Mouse (Mus musculus): Measurements from ENCODE around the gene Sult2b1. TPM values are rescaled to one million over a fixed set of nuclear protein-coding genes. Genes with fewer than 3 reads are reported as not detected.

The Sult2b1 gene
- total RNA-seq, 2 experiments from 2014 or later: not detected

DNA sequence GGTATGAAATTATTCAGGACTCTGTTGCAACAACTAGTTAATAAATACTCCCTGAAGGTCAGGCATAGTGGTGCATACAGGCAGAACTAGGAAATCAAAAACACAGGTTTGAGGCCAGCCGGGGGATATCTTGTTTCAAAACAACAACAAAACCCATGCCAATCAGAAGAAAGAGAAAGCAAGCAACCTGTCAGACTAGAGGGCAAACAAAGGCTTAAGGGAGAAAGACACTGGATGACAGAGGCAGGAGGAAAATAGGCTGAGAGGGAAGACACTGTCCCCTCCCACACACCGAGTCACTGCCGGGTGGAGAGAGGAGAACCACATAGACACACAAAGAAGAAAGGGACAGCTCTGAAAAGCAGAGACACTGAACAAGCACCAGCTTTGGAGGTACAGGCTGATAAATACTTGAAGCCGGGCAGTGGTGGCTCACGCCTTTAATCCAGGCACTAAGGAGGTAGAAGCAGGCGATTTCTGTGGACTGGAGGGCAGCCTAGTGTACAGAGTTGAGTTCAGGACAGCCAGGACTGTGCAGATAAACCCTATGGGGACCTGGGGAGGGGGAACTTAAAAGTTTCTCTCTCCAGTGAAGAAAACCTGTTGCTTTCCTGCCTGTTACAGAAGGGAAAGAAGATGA, 70.5 kb downstream of the Sult2b1 start:
- ATAC-seq (ENCODE audit: poor library complexity, severe bottlenecking): no peak

DNA sequence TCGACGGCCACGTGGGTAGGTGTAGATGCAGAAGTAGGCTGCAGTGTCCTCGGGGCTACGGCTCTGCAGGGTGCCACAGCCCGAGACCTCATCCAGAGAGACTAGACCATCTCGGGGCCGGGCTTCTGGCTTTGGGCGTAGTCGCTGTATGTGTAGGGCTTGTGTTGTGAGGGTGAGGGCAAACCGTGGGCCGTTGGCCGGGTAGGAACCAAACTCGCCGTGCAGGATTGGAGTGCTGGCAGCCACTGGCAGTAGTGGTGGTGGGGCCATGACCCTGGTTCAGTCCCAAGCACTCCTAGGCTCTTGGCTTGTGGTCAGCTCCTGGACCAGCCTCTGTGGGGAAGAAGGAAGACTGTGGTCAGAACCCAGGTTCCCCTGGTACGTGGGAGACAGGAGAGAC, 71.1 kb downstream of the Sult2b1 start:
- no peak for ATAC-seq (ENCODE audit: poor library complexity, severe bottlenecking)

- ATAC-seq (ENCODE audit: poor library complexity, severe bottlenecking): no peak
These were observed 72.3 kb downstream of the Sult2b1 start for GRCm38 (mm10) chr7:45712022-45712757.

- ATAC-seq (ENCODE audit: poor library complexity, severe bottlenecking): no peak
These were observed 73.0 kb downstream of the Sult2b1 start for GRCm38 (mm10) chr7:45711316-45712021.

DNA sequence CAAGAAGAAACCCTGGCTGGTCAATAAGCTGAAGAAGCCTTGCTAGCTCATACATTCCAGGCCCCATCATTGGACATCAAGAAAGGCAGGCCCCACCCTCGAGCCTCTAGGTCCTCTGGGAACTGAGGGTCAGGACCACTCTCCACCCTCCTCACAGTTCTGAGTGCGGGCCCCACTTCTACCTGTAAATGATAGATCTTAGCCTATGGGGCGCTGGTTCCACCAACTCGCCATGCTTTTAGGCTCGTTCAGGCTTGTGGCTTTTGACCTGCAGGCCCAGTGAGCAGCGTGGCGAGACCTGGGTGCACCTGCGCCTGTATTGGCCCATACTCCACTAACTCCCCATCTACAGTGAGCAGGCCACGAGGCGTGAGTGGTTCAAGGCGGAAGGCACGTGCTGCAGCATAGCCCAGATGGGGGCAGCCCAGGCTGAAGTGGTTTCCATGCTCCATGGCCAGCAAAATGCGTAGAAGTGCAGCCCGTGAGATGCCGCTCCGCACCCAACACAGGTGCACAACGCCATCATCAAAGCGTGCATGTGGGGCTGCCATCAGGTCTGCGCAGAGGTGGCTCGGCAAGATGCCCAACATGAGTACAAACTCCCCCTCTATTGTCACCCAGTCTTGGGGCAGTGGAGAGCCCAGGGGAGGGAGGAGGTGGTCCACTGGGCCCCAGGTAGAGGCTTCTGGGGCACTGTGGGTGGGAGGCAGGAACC, 73.8 kb downstream of the Sult2b1 start:
- no peak for ATAC-seq (ENCODE audit: poor library complexity, severe bottlenecking)

- ATAC-seq (ENCODE audit: poor library complexity, severe bottlenecking): no peak
These were observed 74.7 kb downstream of the Sult2b1 start for GRCm38 (mm10) chr7:45709677-45710355.

GRCm38 (mm10) chr7:45709036-45709435, 75.4 kb downstream of the Sult2b1 start:
- ATAC-seq (ENCODE audit: poor library complexity, severe bottlenecking): no peak

DNA sequence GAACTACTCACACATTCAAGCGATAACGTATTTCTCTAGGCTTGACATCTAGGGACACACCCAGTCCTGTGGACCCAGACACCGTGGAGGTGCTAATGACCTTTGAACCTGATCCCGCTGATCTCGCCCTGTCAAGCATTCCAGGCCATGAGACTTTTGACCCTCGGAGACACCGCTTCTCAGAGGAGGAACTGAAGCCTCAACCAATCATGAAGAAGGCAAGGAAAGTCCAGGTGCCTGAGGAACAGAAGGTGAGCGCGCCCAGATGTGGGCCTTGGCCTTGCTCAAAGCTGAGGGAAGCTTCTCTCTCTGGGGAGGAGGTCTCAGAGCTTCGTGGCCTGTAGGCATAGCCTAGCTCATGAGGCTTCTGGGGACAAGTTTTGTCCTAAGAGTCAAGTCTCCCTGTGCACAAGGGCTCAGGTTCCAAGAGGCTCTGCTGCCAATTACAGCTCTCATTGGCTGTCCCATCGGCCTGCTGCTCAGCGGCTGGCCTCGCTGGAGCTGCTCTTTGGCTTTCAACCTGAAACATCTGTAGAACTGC, 76.2 kb downstream of the Sult2b1 start:
- 0 out of 2 replicates have a peak, but pooled peaks have one; percentile 3 for ATAC-seq (ENCODE audit: poor library complexity, severe bottlenecking)

- peak; percentile 64 for ATAC-seq (ENCODE audit: poor library complexity, severe bottlenecking)
These were observed 77.0 kb downstream of the Sult2b1 start for GRCm38 (mm10) chr7:45707375-45707967.

- ATAC-seq (ENCODE audit: poor library complexity, severe bottlenecking): peak; percentile 23
These were observed 77.7 kb downstream of the Sult2b1 start for GRCm38 (mm10) chr7:45706721-45707241.

GRCm38 (mm10) chr7:45705873-45706281, 78.6 kb downstream of the Sult2b1 start:
- ATAC-seq (ENCODE audit: poor library complexity, severe bottlenecking): no peak

DNA sequence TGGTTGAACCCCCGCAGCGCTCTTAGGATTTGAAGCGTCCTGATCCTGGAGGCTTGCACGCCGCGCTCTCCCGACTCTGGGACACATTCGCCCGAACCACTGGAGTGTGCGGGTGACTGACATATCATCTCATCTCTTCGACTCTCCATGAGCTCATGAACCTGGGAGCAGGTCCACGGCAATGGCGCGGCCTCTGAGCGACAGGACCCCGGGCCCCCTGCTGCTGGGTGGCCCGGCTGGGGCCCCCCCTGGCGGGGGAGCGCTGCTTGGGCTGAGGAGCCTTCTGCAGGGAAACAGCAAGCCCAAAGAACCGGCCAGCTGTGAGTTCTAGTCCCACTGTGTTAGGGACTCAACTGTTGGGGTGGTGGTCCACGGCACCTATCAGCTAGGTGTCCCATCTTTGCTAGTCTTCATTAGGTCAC, 79.0 kb downstream of the Sult2b1 start:
- ATAC-seq (ENCODE audit: poor library complexity, severe bottlenecking): no peak

- peak; percentile 77 for ATAC-seq (ENCODE audit: poor library complexity, severe bottlenecking)
These were observed 79.6 kb downstream of the Sult2b1 start, which contains the start of gene Dbp for GRCm38 (mm10) chr7:45704730-45705442. Gene Dbp (plus strand): TSS chr7:45705088.

- no peak for ATAC-seq (ENCODE audit: poor library complexity, severe bottlenecking)
These were observed 80.4 kb downstream of the Sult2b1 start for GRCm38 (mm10) chr7:45704046-45704559.

DNA sequence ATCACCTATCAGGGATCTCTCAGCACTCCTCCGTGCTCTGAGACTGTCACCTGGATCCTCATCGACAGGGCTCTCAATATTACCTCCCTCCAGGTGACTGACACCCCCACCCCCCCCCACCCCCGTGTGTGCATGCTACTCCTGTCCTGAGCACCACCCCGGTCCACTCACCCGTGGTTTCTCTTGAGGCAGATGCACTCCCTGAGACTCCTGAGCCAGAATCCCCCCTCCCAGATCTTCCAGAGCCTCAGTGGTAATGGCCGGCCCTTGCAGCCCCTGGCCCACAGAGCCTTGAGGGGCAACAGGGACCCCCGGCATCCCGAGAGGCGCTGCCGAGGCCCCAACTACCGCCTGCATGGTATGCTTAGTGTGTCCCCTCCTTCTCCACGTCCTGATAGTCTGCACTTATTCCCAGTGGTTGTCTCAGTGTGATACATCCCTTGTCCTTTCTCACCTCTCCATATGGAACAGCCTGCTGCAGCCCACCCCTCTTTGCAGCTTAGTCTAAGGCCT, 80.9 kb downstream of the Sult2b1 start:
- ATAC-seq (ENCODE audit: poor library complexity, severe bottlenecking): no peak

DNA sequence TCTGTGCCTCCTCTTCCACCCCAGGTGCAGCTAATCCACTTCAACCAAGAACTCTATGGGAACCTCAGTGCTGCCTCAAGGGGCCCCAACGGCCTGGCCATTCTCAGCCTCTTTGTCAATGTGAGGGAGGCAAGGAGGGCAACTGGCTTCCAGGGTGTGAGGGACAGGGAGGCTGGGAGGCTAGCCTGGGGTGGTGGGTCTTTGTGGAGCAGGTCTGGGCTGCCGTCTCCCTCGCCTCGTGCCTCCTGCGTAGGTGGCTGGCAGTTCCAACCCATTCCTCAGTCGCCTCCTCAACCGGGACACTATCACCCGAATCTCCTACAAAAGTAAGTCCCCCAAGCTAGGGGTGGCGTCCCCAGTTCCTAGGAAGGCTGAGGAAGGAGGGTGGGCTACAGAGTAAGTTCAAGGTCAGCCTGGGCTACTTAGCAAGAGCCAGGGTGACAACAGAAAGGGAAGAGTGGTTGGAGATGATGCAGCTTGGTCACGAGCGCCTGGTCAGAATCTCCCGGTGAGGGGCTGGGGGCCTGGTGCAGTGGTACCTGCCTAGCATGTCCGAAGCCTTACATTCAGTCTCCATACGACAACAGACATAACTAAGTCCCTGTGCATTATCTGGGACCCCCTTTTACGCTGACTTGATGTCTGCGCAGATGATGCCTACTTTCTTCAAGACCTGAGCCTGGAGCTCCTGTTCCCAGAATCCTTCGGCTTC, 81.5 kb downstream of the Sult2b1 start:
- ATAC-seq (ENCODE audit: poor library complexity, severe bottlenecking): no peak

- no peak for ATAC-seq (ENCODE audit: poor library complexity, severe bottlenecking)
These were observed 82.2 kb downstream of the Sult2b1 start for GRCm38 (mm10) chr7:45702316-45702715.

- ATAC-seq (ENCODE audit: poor library complexity, severe bottlenecking): no peak
These were observed 82.9 kb downstream of the Sult2b1 start for GRCm38 (mm10) chr7:45701607-45702006.

All from megakaryocyte, adult 5-6 weeks (primary cell).